Mouse (Mus musculus): Measurements from ENCODE around the gene Disp2. TPM values are rescaled to one million over a fixed set of nuclear protein-coding genes. Genes with fewer than 3 reads are reported as not detected.

Gene Disp2
- polyA plus RNA-seq, 1 experiment from 2014 or later: 2.3 TPM

GRCm38 (mm10) chr2:118752792-118753108 is 26.8 kb upstream of the Disp2 start:
- peaks cover 5% of the 10 kb centered on the region; the same call in 1 of the 2 replicates for H3K36me3 ChIP-seq (ENCODE audit: control insufficient read depth, insufficient read depth, low read length)
- no peak overlapping the region for H3K4me3 ChIP-seq (ENCODE audit: low read depth, low read length)
- H3K4me2 ChIP-seq (ENCODE audit: low read depth, low read length): no peak overlapping the region
- DNase-seq (ENCODE audit: low spot score): no peak
- H3K27ac ChIP-seq (replicated peaks; ENCODE audit: low read depth, low read length): no peak overlapping the region
- H3K4me1 ChIP-seq (ENCODE audit: control insufficient read depth, insufficient read depth, low read length): peaks cover 14% of the 10 kb centered on the region; the same call in 1 of the 2 replicates
- H3K9ac ChIP-seq (ENCODE audit: low read depth, low read length): no peak overlapping the region
- ATAC-seq (ENCODE audit: low read depth): no peak
- 69% methylated on average over 4 of the region's 4 CpGs for WGBS
- H3K27me3 ChIP-seq (replicated peaks; ENCODE audit: control insufficient read depth, insufficient read depth, low read length): no peaks in the 10 kb centered on the region
- H3K9me3 ChIP-seq (ENCODE audit: control insufficient read depth, low read length): no peaks in the 10 kb centered on the region

- Histone ChIP-seq H3K36me3 (ENCODE audit: control insufficient read depth, insufficient read depth, low read length) (peaks cover 1% of the 10 kb centered on the region; the same call in 1 of the 2 replicates), H3K27me3 (replicated peaks; ENCODE audit: control insufficient read depth, insufficient read depth, low read length) (no peaks in the 10 kb centered on the region), H3K4me2 (ENCODE audit: low read depth, low read length) (no peak overlapping the region), H3K9ac (ENCODE audit: low read depth, low read length) (no peak overlapping the region), H3K4me1 (ENCODE audit: control insufficient read depth, insufficient read depth, low read length) (0 out of 2 replicates have a peak, but pooled peaks cover 9% of the 10 kb centered on the region), H3K4me3 (ENCODE audit: low read depth, low read length) (no peak overlapping the region), H3K27ac (replicated peaks; ENCODE audit: low read depth, low read length) (no peak overlapping the region), H3K9me3 (ENCODE audit: control insufficient read depth, low read length) (no peaks in the 10 kb centered on the region)
- ATAC-seq (ENCODE audit: low read depth): no peak
- no peak for DNase-seq (ENCODE audit: low spot score)
- 86% methylated on average over 5 of the region's 5 CpGs for WGBS
These were observed 25.4 kb upstream of the Disp2 start for GRCm38 (mm10) chr2:118754143-118754542.

GRCm38 (mm10) chr2:118755407-118755806 is 24.1 kb upstream of the Disp2 start:
- H3K4me1 ChIP-seq (ENCODE audit: control insufficient read depth, insufficient read depth, low read length): 0 out of 2 replicates have a peak, but pooled peaks cover 1% of the 10 kb centered on the region
- H3K4me3 ChIP-seq (ENCODE audit: low read depth, low read length): no peak overlapping the region
- ATAC-seq (ENCODE audit: low read depth) (no peak), DNase-seq (ENCODE audit: low spot score) (no peak)
- H3K9me3 ChIP-seq (ENCODE audit: control insufficient read depth, low read length): no peaks in the 10 kb centered on the region
- no peak overlapping the region for H3K4me2 ChIP-seq (ENCODE audit: low read depth, low read length)
- no peaks in the 10 kb centered on the region for H3K36me3 ChIP-seq (ENCODE audit: control insufficient read depth, insufficient read depth, low read length)
- no peak overlapping the region for H3K9ac ChIP-seq (ENCODE audit: low read depth, low read length)
- H3K27ac ChIP-seq (replicated peaks; ENCODE audit: low read depth, low read length): no peak overlapping the region
- WGBS: 70% methylated on average over 6 of the region's 6 CpGs
- H3K27me3 ChIP-seq (replicated peaks; ENCODE audit: control insufficient read depth, insufficient read depth, low read length): no peaks in the 10 kb centered on the region

GRCm38 (mm10) chr2:118756103-118756502 is 23.4 kb upstream of the Disp2 start:
- no peak for ATAC-seq (ENCODE audit: low read depth)
- Histone ChIP-seq H3K9me3 (ENCODE audit: control insufficient read depth, low read length) (no peaks in the 10 kb centered on the region), H3K27me3 (replicated peaks; ENCODE audit: control insufficient read depth, insufficient read depth, low read length) (no peaks in the 10 kb centered on the region), H3K4me2 (ENCODE audit: low read depth, low read length) (no peak overlapping the region), H3K27ac (replicated peaks; ENCODE audit: low read depth, low read length) (no peak overlapping the region), H3K9ac (ENCODE audit: low read depth, low read length) (no peak overlapping the region), H3K4me1 (ENCODE audit: control insufficient read depth, insufficient read depth, low read length) (no peaks in the 10 kb centered on the region; the same call in 1 of the 2 replicates), H3K4me3 (ENCODE audit: low read depth, low read length) (no peak overlapping the region), H3K36me3 (ENCODE audit: control insufficient read depth, insufficient read depth, low read length) (no peaks in the 10 kb centered on the region)
- 81% methylated on average over 4 of the region's 4 CpGs for WGBS
- no peak for DNase-seq (ENCODE audit: low spot score)

- Histone ChIP-seq H3K9ac (ENCODE audit: low read depth, low read length) (no peak overlapping the region), H3K4me3 (ENCODE audit: low read depth, low read length) (no peak overlapping the region), H3K36me3 (ENCODE audit: control insufficient read depth, insufficient read depth, low read length) (no peaks in the 10 kb centered on the region), H3K4me2 (ENCODE audit: low read depth, low read length) (no peak overlapping the region), H3K9me3 (ENCODE audit: control insufficient read depth, low read length) (no peaks in the 10 kb centered on the region), H3K27ac (replicated peaks; ENCODE audit: low read depth, low read length) (no peak overlapping the region), H3K4me1 (ENCODE audit: control insufficient read depth, insufficient read depth, low read length) (peaks cover 22% of the 10 kb centered on the region), H3K27me3 (replicated peaks; ENCODE audit: control insufficient read depth, insufficient read depth, low read length) (no peaks in the 10 kb centered on the region)
- WGBS: 12% methylated on average over 8 of the region's 8 CpGs
- peak; percentile 44; the same call in 1 of the 2 replicates for ATAC-seq (ENCODE audit: low read depth)
- DNase-seq (ENCODE audit: low spot score): peak; percentile 82
These were observed 19.7 kb upstream of the Disp2 start for GRCm38 (mm10) chr2:118759828-118760227.

GRCm38 (mm10) chr2:118760311-118761025 is 19.1 kb upstream of the Disp2 start:
- WGBS: 80% methylated on average over 10 of the region's 11 CpGs
- Histone ChIP-seq H3K9ac (ENCODE audit: low read depth, low read length) (no peak overlapping the region), H3K36me3 (ENCODE audit: control insufficient read depth, insufficient read depth, low read length) (no peaks in the 10 kb centered on the region), H3K9me3 (ENCODE audit: control insufficient read depth, low read length) (no peaks in the 10 kb centered on the region), H3K4me1 (ENCODE audit: control insufficient read depth, insufficient read depth, low read length) (peaks cover 22% of the 10 kb centered on the region), H3K27ac (replicated peaks; ENCODE audit: low read depth, low read length) (no peak overlapping the region), H3K4me2 (ENCODE audit: low read depth, low read length) (no peak overlapping the region), H3K27me3 (replicated peaks; ENCODE audit: control insufficient read depth, insufficient read depth, low read length) (no peaks in the 10 kb centered on the region), H3K4me3 (ENCODE audit: low read depth, low read length) (no peak overlapping the region)
- DNase-seq (ENCODE audit: low spot score): no peak
- ATAC-seq (ENCODE audit: low read depth): no peak

GRCm38 (mm10) chr2:118761358-118761757 is 18.2 kb upstream of the Disp2 start:
- no peak for ATAC-seq (ENCODE audit: low read depth)

GRCm38 (mm10) chr2:118761906-118762783 is 17.4 kb upstream of the Disp2 start, which contains the start of gene Ccdc9b:
TSS of gene Ccdc9b (minus strand) at chr2:118762661.
- peak; percentile 85 for ATAC-seq (ENCODE audit: low read depth)
- Histone ChIP-seq H3K4me2 (ENCODE audit: low read depth, low read length) (peak within 1 kb of the TSS; percentile 53), H3K4me1 (ENCODE audit: control insufficient read depth, insufficient read depth, low read length) (peaks cover 22% of the 10 kb centered on the region), H3K36me3 (ENCODE audit: control insufficient read depth, insufficient read depth, low read length) (no peaks in the 10 kb centered on the region), H3K4me3 (ENCODE audit: low read depth, low read length) (peak within 1 kb of the TSS; percentile 19), H3K9me3 (ENCODE audit: control insufficient read depth, low read length) (no peaks in the 10 kb centered on the region), H3K27ac (replicated peaks; ENCODE audit: low read depth, low read length) (peak within 1 kb of the TSS; percentile 90), H3K27me3 (replicated peaks; ENCODE audit: control insufficient read depth, insufficient read depth, low read length) (no peaks in the 10 kb centered on the region), H3K9ac (ENCODE audit: low read depth, low read length) (peak within 1 kb of the TSS; percentile 54)
- peak; percentile 94 for DNase-seq (ENCODE audit: low spot score)
- WGBS: 3% methylated on average over 25 of the region's 29 CpGs

More at GRCm38 (mm10) chr2:118761358-118761757, 18.2 kb upstream of the Disp2 start:
- Histone ChIP-seq H3K9me3 (ENCODE audit: control insufficient read depth, low read length) (no peaks in the 10 kb centered on the region), H3K9ac (ENCODE audit: low read depth, low read length) (peak overlapping the region; percentile 54), H3K36me3 (ENCODE audit: control insufficient read depth, insufficient read depth, low read length) (no peaks in the 10 kb centered on the region), H3K27me3 (replicated peaks; ENCODE audit: control insufficient read depth, insufficient read depth, low read length) (no peaks in the 10 kb centered on the region), H3K27ac (replicated peaks; ENCODE audit: low read depth, low read length) (peak overlapping the region; percentile 90), H3K4me3 (ENCODE audit: low read depth, low read length) (no peak overlapping the region), H3K4me2 (ENCODE audit: low read depth, low read length) (peak overlapping the region; percentile 53), H3K4me1 (ENCODE audit: control insufficient read depth, insufficient read depth, low read length) (peaks cover 22% of the 10 kb centered on the region)
- DNase-seq (ENCODE audit: low spot score): no peak
- WGBS: 77% methylated on average over 12 of the region's 12 CpGs

All from embryonic facial prominence, embryonic 14.5 days (tissue).